Mouse (Mus musculus) CH12.LX (cell line): ENCODE results near the gene Syt6. TPM values are rescaled to one million over a fixed set of nuclear protein-coding genes. Genes with fewer than 3 reads are reported as not detected.

ENCODE experiments used
- DNase-seq: peaks from one replicate; pipeline ENCODE4 v3.0.0-alpha.2; 2013; ENCODE audit errors: extremely low read depth
- H3K27ac ChIP-seq: 2 replicates; pipeline ENCODE4 v1.5.1; 2012; ENCODE audit warnings: low read depth, mild to moderate bottlenecking, control low read depth, moderate library complexity; ENCODE audit not compliant: insufficient read depth
- H3K27me3 ChIP-seq: replicated peaks from 2 replicates; pipeline ENCODE3; 2012; ENCODE audit warnings: inconsistent platforms
- H3K36me3 ChIP-seq, 2 experiments: replicated peaks in 1 of 2; 2 replicates each; pipeline versions ENCODE3 to v1.6.1; 2012; ENCODE audit warnings: inconsistent platforms in 1 of 2, low read length in 1 of 2, mild to moderate bottlenecking in 1 of 2, mixed read lengths in 1 of 2, moderate library complexity in 1 of 2; ENCODE audit not compliant: control insufficient read depth in 1 of 2, insufficient read depth in 1 of 2
- H3K4me1 ChIP-seq, 2 experiments: 2 replicates each; pipeline ENCODE4 v1.6.1; 2012; ENCODE audit warnings: inconsistent platforms in 1 of 2, moderate library complexity in 1 of 2; ENCODE audit not compliant: insufficient read depth in 2 of 2, control insufficient read depth in 1 of 2
- H3K4me2 ChIP-seq: 2 replicates; pipeline ENCODE4 v1.6.1; 2012; ENCODE audit warnings: low read depth, mild to moderate bottlenecking, control low read depth; ENCODE audit not compliant: poor library complexity, insufficient read depth, severe bottlenecking
- H3K4me3 ChIP-seq, 3 experiments: fragments of 150-350 bp in 1 of 3; sonication (generic) in 1 of 3; replicated peaks in 1 of 3; 2 replicates each; pipeline versions ENCODE3 to v1.5.1; 2011 to 2012; ENCODE audit warnings: low read depth in 2 of 3, low read length in 2 of 3, mild to moderate bottlenecking in 2 of 3, moderate library complexity in 2 of 3, control low read depth in 1 of 3, improper control_type of control experiment in 1 of 3, inconsistent platforms in 1 of 3, mixed read lengths in 1 of 3; ENCODE audit not compliant: poor library complexity in 1 of 3
- H3K79me2 ChIP-seq: replicated peaks from 2 replicates; pipeline ENCODE4 v1.6.1; 2012; ENCODE audit warnings: mild to moderate bottlenecking, moderate library complexity; ENCODE audit not compliant: control insufficient read depth, poor library complexity, insufficient read depth, severe bottlenecking; ENCODE audit errors: extremely low read depth
- H3K9ac ChIP-seq: 2 replicates; pipeline ENCODE4 v1.6.1; 2012; ENCODE audit warnings: low read depth, mild to moderate bottlenecking, control low read depth, moderate library complexity; ENCODE audit not compliant: insufficient read depth
- H3K9me3 ChIP-seq: replicated peaks from 2 replicates; pipeline ENCODE3; 2012; ENCODE audit warnings: low read length, inconsistent platforms, mixed read lengths
- BHLHE40 ChIP-seq: IDR thresholded peaks from 2 replicates; pipeline ENCODE4 v1.6.1; 2011; ENCODE audit warnings: mild to moderate bottlenecking, low read depth, low read length, improper control_type of control experiment
- CHD1 ChIP-seq: IDR thresholded peaks from 2 replicates; pipeline ENCODE4 v1.6.1; 2012; ENCODE audit warnings: low read depth, low read length, improper control_type of control experiment, inconsistent platforms
- GABPA ChIP-seq: IDR thresholded peaks from 2 replicates; pipeline ENCODE4 v1.6.1; 2012; ENCODE audit warnings: low read depth, low read length, improper control_type of control experiment, inconsistent platforms; ENCODE audit not compliant: insufficient replicate concordance
- MAX ChIP-seq: IDR thresholded peaks from 2 replicates; pipeline ENCODE4 v1.6.1; 2011; ENCODE audit warnings: low read length, improper control_type of control experiment
- MEF2A ChIP-seq: IDR thresholded peaks from 2 replicates; pipeline ENCODE4 v1.6.1; 2014; ENCODE audit warnings: low read depth, mild to moderate bottlenecking, inconsistent platforms, low read length, improper control_type of control experiment, borderline replicate concordance
- MXI1 ChIP-seq: IDR thresholded peaks from 2 replicates; pipeline ENCODE4 v1.6.1; 2011; ENCODE audit warnings: mild to moderate bottlenecking, low read depth, low read length, improper control_type of control experiment
- NRF1 ChIP-seq: IDR thresholded peaks from 2 replicates; pipeline ENCODE4 v1.6.1; 2014; ENCODE audit warnings: low read depth, mild to moderate bottlenecking, inconsistent platforms, low read length, improper control_type of control experiment, moderate library complexity
- PAX5 ChIP-seq: IDR thresholded peaks from 2 replicates; pipeline ENCODE4 v1.6.1; 2012; ENCODE audit warnings: low read length, inconsistent platforms, mixed read lengths
- POLR2A ChIP-seq: IDR thresholded peaks from 2 replicates; pipeline ENCODE4 v1.6.1; 2011; ENCODE audit warnings: low read depth, mild to moderate bottlenecking, improper control_type of control experiment, low read length
- POLR2AphosphoS2 ChIP-seq: IDR thresholded peaks from 2 replicates; pipeline ENCODE4 v1.6.1; 2011; ENCODE audit warnings: low read depth, low read length, improper control_type of control experiment
- RAD21 ChIP-seq: IDR thresholded peaks from 2 replicates; pipeline ENCODE4 v1.6.1; 2011; ENCODE audit warnings: low read depth, mild to moderate bottlenecking, low read length, improper control_type of control experiment, moderate library complexity
- RCOR1 ChIP-seq: conservative IDR thresholded peaks from 2 replicates; pipeline ENCODE4 v1.6.1; 2012; ENCODE audit warnings: low read depth, mild to moderate bottlenecking, inconsistent platforms, low read length, improper control_type of control experiment
- TBP ChIP-seq: conservative IDR thresholded peaks from 2 replicates; pipeline ENCODE4 v1.6.1; 2011; ENCODE audit warnings: low read depth, low read length, improper control_type of control experiment
- USF1 ChIP-seq: IDR thresholded peaks from 2 replicates; pipeline ENCODE4 v1.6.1; 2014; ENCODE audit warnings: low read depth, mild to moderate bottlenecking, inconsistent platforms, low read length, improper control_type of control experiment
- USF2 ChIP-seq: conservative IDR thresholded peaks from 2 replicates; pipeline ENCODE4 v1.6.1; 2011; ENCODE audit warnings: low read depth, low read length, improper control_type of control experiment
- ZKSCAN1 ChIP-seq: IDR thresholded peaks from 2 replicates; pipeline ENCODE4 v1.6.1; 2012; ENCODE audit warnings: low read depth, inconsistent platforms, low read length, improper control_type of control experiment, borderline replicate concordance
- dilution Hi-C: fragments of 300-500 bp; cut with MboI; formaldehyde crosslinking; loops from 2 replicates; pipeline ENCODE4 v1.14.3; 2020; ENCODE audit warnings: low sequenced_read_pairs; ENCODE audit not compliant: extremely low pct_unique_long_range_greater_than_20kb, extremely low pct_ligation_motif_present
- in situ Hi-C: fragments of 300-500 bp; cut with MboI; formaldehyde crosslinking; loops from 3 replicates; pipeline ENCODE4 v1.14.3; 2019; ENCODE audit warnings: low sequenced_read_pairs, low pct_ligation_motif_present, low pct_unique_long_range_greater_than_20kb, mixed read lengths
- polyA plus RNA-seq: library from polyadenylated mRNA; unstranded; fragments of >175 nt; gene quantifications from 2 replicates; pipeline ENCODE4 v1.2.1, GENCODE M21; 2012; ENCODE audit warnings: low read depth; ENCODE audit not compliant: insufficient read length
- total RNA-seq, 2 experiments: library from RNA; depleted of rRNA; stranded (reverse); fragments of 300-350 nt in 1 of 2; fragments of >200 nt in 1 of 2; gene quantifications; 2 replicates each; pipeline ENCODE4 v1.2.3; 2012 to 2014

Gene Syt6
- total and polyA plus RNA-seq, 3 experiments = not detected

GRCm38 (mm10) chr3:103575893-103576641 is 1.0 kb downstream of the Syt6 start:
- DNase-seq = no peak
- Histone ChIP-seq H3K79me2 (no peaks in the 10 kb centered on the region), H3K36me3 (no peaks in the 10 kb centered on the region), H3K4me3 (no peak overlapping the region), H3K9ac (no peak overlapping the region), H3K9me3 (no peaks in the 10 kb centered on the region), H3K27me3 (peaks cover 12% of the 10 kb centered on the region), H3K4me1 (no peaks in the 10 kb centered on the region), H3K4me2 (no peak overlapping the region), H3K27ac (no peak overlapping the region)
- in situ Hi-C loops = no loop called here
- dilution Hi-C loops = no loop called here
- TF ChIP-seq BHLHE40 (no peak), GABPA (no peak), USF2 (no peak), USF1 (no peak), PAX5 (no peak), POLR2A (no peak), POLR2AphosphoS2 (no peak), ZKSCAN1 (no peak), NRF1 (no peak), MXI1 (no peak)
- TF ChIP-seq, all 38 proteins: peak for 0

- peaks cover 2% of the 10 kb centered on the region for H3K27me3 ChIP-seq
- TF ChIP-seq ZKSCAN1 (no peak), RAD21 (no peak), MEF2A (no peak), MAX (no peak), CHD1 (no peak), USF1 (no peak), POLR2AphosphoS2 (no peak), GABPA (no peak), RCOR1 (no peak), TBP (no peak)
These were observed 12.1 kb downstream of the Syt6 start for GRCm38 (mm10) chr3:103587136-103587535.

More at GRCm38 (mm10) chr3:103587136-103587535, 12.1 kb downstream of the Syt6 start:
- Histone ChIP-seq H3K36me3 (no peaks in the 10 kb centered on the region), H3K79me2 (no peaks in the 10 kb centered on the region), H3K9me3 (no peaks in the 10 kb centered on the region), H3K9ac (no peak overlapping the region), H3K4me3 (no peak overlapping the region), H3K4me2 (no peak overlapping the region), H3K4me1 (no peaks in the 10 kb centered on the region), H3K27ac (no peak overlapping the region)
- in situ Hi-C loops = no loop called here
- dilution Hi-C loops = no loop called here
- no peak for DNase-seq
